Mouse (Mus musculus) heart, embryonic 16.5 days (tissue): ENCODE data around the gene Lrig2. TPM values are rescaled to one million over a fixed set of nuclear protein-coding genes. Genes with fewer than 3 reads are reported as not detected.
A peak's percentile ranks its signal among the peaks of the same experiment; 100 is the strongest.

Experiments used
- ATAC-seq: fragments of 200-750 bp; cut with Nextera tagmentation; replicated peaks from 2 replicates; pipeline ENCODE4 v1.8.0; 2017; ENCODE audit warnings: moderate number of reproducible peaks; ENCODE audit not compliant: insufficient read depth, low FRiP score; ENCODE audit errors: extremely low read depth
- H3K27ac ChIP-seq: fragments of 300-500 bp; sonication (generic); 2 replicates; pipeline ENCODE4 v1.5.1; 2014; ENCODE audit warnings: mild to moderate bottlenecking, low read length, control low read depth, moderate library complexity
- H3K27me3 ChIP-seq: fragments of 300-500 bp; sonication (generic); 2 replicates; pipeline ENCODE4 v1.6.1; 2014; ENCODE audit warnings: low read length, mixed read lengths; ENCODE audit not compliant: control insufficient read depth, insufficient read depth
- H3K36me3 ChIP-seq: fragments of 300-500 bp; sonication (generic); 2 replicates; pipeline ENCODE4 v1.6.1; 2014; ENCODE audit not compliant: control insufficient read depth, insufficient read depth
- H3K4me1 ChIP-seq: fragments of 300-500 bp; sonication (generic); 2 replicates; pipeline ENCODE4 v1.6.1; 2014; ENCODE audit warnings: low read length, mixed read lengths; ENCODE audit not compliant: control insufficient read depth, insufficient read depth
- H3K4me2 ChIP-seq: fragments of 300-500 bp; sonication (generic); 2 replicates; pipeline ENCODE4 v1.6.1; 2014; ENCODE audit warnings: low read depth, mild to moderate bottlenecking, control low read depth, low read length
- H3K4me3 ChIP-seq: fragments of 300-500 bp; sonication (generic); 2 replicates; pipeline ENCODE4 v1.5.1; 2014; ENCODE audit warnings: mild to moderate bottlenecking, control low read depth, low read length
- H3K9ac ChIP-seq: fragments of 300-500 bp; sonication (generic); 2 replicates; pipeline ENCODE4 v1.6.1; 2014; ENCODE audit warnings: low read length, control low read depth
- H3K9me3 ChIP-seq: fragments of 300-500 bp; sonication (generic); replicated peaks from 2 replicates; pipeline ENCODE4 v1.6.1; 2016; ENCODE audit warnings: low read length; ENCODE audit not compliant: control insufficient read depth
- WGBS: fragments of 180-500 bp; shearing (Covaris S2); extraction: QIAGEN DNeasy Blood & Tissue Kit; methylation state at CpG from one replicate; pipeline ENCODE4 v1.1.7; 2014; 5-methylcytosine and 5-hydroxymethylcytosine counted together
- polyA plus RNA-seq: library from polyadenylated mRNA; unstranded; fragments of >200 nt; fragmentation: Nextera tagmentation; extraction: Ambion mirVana; gene quantifications from 2 replicates; pipeline ENCODE4 v1.2.1, GENCODE M21; 2015

Gene Lrig2
- polyA plus RNA-seq, 1 experiment from 2014 or later: 11.9 TPM

DNA sequence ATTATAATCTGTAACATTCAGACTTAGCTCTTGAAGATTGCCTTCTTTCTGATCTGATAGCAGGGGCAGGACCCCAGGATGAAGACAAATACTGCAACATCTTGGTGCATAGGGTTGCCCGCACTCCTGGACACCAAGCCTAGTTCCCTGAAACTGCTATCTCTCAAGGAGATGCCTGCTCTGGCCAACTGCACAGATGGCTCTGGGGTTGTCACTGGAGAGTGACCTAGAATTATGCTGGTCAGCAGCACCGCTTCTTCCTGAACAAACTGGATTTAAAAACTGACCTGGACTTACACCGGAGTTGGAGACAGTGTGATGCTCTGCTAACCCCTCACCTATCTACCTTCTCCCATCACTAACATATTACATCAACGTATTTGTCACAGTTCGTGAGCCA lies 155.6 kb downstream of the Lrig2 start:
- 93% methylated on average over 5 of the region's 5 CpGs for WGBS
- Histone ChIP-seq H3K27me3 (no peaks in the 10 kb centered on the region), H3K4me3 (no peak overlapping the region), H3K4me2 (no peak overlapping the region), H3K36me3 (no peaks in the 10 kb centered on the region), H3K9ac (no peak overlapping the region), H3K27ac (no peak overlapping the region), H3K4me1 (peaks cover 34% of the 10 kb centered on the region), H3K9me3 (no peaks in the 10 kb centered on the region)
- no peak for ATAC-seq

DNA sequence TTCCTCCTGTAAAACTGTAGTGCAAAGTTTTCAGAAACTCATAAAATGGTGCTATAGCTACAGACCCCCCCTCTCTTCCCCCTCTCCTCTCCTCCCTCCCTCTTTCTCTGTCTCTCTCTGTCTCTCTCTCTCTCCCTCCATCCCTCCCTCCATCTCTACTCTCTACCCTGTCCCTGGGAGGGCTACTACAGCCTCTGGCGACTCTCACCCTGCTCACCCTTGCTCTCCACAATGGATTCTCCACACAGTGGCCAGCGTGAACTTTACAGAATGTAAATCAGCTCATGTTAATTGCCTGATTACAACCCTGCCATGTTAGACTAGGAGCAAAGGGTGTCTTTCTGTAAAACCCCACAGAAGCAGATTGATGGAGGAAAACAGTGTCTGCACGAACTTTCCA lies 157.8 kb downstream of the Lrig2 start:
- no peak overlapping the region for H3K9ac ChIP-seq
- WGBS: 49% methylated on average over 3 of the region's 3 CpGs

DNA sequence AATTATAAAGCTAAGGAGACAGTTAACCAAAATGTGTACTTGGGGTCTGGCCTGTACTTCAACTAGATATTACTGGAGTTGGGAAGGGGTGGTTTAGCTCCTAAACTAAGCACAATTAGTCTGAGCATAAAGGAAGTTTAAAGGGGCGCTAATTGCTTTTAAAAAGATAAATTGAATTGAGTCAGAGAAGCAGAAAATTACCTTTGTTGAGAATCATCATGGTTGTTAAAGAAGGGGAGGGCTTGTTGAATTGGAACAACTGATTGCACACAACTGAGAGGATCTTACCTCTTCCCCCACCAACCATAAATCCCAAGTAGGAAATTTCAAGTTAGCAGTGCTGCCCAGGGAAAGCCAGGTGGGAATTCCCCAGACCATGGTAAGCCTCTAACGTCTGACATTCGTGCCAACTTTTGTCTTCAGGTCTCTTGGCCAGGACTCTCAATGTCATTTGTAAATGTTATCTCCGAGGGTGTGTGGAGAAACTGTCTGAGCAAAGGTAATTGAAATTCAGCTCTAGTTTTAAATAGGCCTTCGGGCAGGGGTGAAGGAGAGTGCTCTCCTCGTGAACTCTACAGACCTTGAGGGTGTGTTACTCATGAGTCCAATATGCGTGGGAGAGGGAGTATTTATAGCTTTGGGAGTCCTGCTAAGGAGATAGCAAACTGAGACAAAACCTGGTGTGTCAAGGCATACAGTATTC lies 159.2 kb downstream of the Lrig2 start:
- no peaks in the 10 kb centered on the region for H3K9me3 ChIP-seq
- H3K27me3 ChIP-seq: no peaks in the 10 kb centered on the region
- ATAC-seq: peak; percentile 82
- H3K9ac ChIP-seq: no peak overlapping the region
- WGBS: 35% methylated on average over 7 of the region's 7 CpGs
- H3K4me2 ChIP-seq: no peak overlapping the region
- H3K27ac ChIP-seq: peak overlapping the region; percentile 82
- H3K4me3 ChIP-seq: no peak overlapping the region
- H3K4me1 ChIP-seq: peaks cover 19% of the 10 kb centered on the region
- H3K36me3 ChIP-seq: no peaks in the 10 kb centered on the region

More for the DNA sequence above, 157.8 kb downstream of the Lrig2 start:
- Histone ChIP-seq H3K4me3 (no peak overlapping the region), H3K4me1 (peaks cover 19% of the 10 kb centered on the region), H3K27ac (no peak overlapping the region), H3K36me3 (no peaks in the 10 kb centered on the region), H3K9me3 (no peaks in the 10 kb centered on the region), H3K4me2 (no peak overlapping the region), H3K27me3 (no peaks in the 10 kb centered on the region)
- no peak for ATAC-seq

DNA sequence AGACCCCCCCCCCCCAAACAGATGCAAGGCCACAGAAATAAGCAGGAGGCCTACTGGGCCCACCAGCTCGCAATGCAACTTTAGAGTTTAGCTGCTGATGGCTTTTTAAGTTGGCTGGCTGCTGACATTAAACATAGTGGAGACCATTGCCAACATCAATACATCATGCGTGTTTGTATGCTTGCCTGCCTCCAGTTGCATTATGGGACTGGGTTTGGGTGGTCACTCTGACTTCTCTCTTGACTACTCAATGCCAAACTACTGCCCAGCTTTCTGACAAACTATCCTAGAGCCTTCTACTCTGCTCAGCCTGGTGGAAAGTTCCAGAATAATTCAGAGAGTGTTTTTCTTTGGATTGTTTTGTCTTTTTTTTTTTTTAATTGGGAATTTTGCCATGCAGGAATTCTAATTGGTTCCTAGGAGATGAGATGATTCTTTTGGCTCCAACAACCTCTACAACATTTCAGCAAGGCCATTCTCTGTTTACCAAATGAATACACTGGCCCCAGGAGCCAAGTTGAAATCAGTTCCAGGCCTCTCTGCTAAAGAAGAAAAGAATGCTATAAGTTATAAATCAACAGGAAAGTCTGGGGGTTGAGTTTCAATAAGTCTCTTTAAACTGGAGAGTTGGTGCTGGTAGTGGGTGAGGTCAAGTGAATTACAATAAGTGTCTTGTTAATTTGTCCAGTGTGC lies 161.3 kb downstream of the Lrig2 start:
- Histone ChIP-seq H3K27ac (no peak overlapping the region), H3K4me1 (peaks cover 19% of the 10 kb centered on the region), H3K4me2 (no peak overlapping the region), H3K9ac (no peak overlapping the region), H3K27me3 (no peaks in the 10 kb centered on the region), H3K9me3 (no peaks in the 10 kb centered on the region), H3K36me3 (no peaks in the 10 kb centered on the region), H3K4me3 (no peak overlapping the region)
- no peak for ATAC-seq
- WGBS: 74% methylated on average over 2 of the region's 2 CpGs

DNA sequence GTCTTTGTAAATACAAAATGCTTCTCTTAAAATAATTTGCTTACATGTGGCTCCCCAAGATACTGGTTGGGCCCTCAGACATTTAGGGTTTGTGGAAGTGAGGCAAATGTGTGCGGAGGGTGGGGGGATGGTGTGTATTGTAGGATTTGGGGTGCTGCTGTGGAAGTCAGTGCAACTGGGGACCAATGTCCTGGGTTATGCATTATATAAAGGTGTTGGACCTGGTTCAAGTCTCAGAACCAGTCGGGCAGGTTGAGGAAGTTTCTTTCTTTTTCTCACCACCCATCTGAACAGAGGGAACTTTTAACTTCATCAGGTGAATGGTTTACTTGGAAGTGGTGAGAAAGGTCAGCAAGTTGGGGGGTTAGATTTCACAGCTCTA lies 161.9 kb downstream of the Lrig2 start:
- H3K9me3 ChIP-seq: no peaks in the 10 kb centered on the region
- 71% methylated on average over 2 of the region's 2 CpGs for WGBS
- no peak for ATAC-seq
- H3K4me3 ChIP-seq: no peak overlapping the region
- H3K27ac ChIP-seq: no peak overlapping the region
- peaks cover 19% of the 10 kb centered on the region for H3K4me1 ChIP-seq
- no peaks in the 10 kb centered on the region for H3K27me3 ChIP-seq
- H3K36me3 ChIP-seq: no peaks in the 10 kb centered on the region
- H3K4me2 ChIP-seq: no peak overlapping the region
- no peak overlapping the region for H3K9ac ChIP-seq

DNA sequence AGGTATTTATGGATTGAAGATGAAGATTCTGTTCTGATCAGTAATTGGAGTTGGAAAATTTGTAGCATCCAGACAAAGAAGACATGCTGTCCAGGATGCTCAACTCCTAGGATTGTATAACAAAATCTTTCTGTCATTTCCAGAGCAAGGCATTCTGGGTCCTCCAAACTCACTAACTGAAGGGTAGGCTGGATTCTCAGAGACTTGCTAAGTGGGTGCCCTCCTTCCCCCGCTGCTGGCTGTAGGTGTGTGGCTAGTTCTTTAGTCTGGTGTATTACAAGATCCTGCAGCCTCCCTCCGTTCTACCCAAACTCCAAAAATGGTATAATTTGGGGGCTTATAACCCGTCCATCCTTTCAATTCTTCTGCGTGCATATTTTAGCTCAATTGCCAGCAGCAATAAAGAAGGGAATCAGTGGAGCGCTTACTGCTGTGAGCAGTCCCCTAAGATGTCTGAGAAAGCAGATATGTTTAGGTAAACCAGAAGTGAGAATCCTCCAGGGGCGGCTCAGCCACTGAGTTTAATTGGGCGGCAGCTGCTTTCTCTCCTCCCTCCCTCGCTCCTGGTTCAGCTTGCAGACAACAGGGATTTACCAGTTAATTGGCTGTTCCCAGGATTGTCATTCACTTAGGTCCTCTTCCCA lies 162.4 kb downstream of the Lrig2 start:
- Histone ChIP-seq H3K9ac (no peak overlapping the region), H3K4me2 (no peak overlapping the region), H3K36me3 (no peaks in the 10 kb centered on the region), H3K27me3 (no peaks in the 10 kb centered on the region), H3K4me1 (peaks cover 19% of the 10 kb centered on the region), H3K4me3 (no peak overlapping the region), H3K9me3 (no peaks in the 10 kb centered on the region), H3K27ac (no peak overlapping the region)
- ATAC-seq: no peak
- WGBS: 62% methylated on average over 8 of the region's 8 CpGs

Other genes starting within 250 kb of the Lrig2 start
- gene Slc16a1, start 126.8 kb upstream of the Lrig2 start, polyA plus RNA-seq: 79.9 and 84.1 TPM in 2 replicates